Mouse (Mus musculus) heart, adult 8-10 months (tissue): ENCODE data around the gene Upk1b. TPM values are rescaled to one million over a fixed set of nuclear protein-coding genes. Genes with fewer than 3 reads are reported as not detected.
"Not testable (repeated sequence)": the region's sequence is repeated elsewhere in the genome, so short reads cannot be mapped to it uniquely, and the experiment has no call there.

Source experiments
- DNase-seq: peaks from one replicate; pipeline ENCODE4 v3.0.0; 2022; ENCODE audit warnings: low spot score
- total RNA-seq, 4 experiments: library from RNA; stranded (reverse); gene quantifications; 2 replicates each; pipeline ENCODE4 v1.2.4; 2022

Gene Upk1b
- total RNA-seq: 1 to 10 TPM; 2.8 to 6.2 (median 4.2) TPM

DNA sequence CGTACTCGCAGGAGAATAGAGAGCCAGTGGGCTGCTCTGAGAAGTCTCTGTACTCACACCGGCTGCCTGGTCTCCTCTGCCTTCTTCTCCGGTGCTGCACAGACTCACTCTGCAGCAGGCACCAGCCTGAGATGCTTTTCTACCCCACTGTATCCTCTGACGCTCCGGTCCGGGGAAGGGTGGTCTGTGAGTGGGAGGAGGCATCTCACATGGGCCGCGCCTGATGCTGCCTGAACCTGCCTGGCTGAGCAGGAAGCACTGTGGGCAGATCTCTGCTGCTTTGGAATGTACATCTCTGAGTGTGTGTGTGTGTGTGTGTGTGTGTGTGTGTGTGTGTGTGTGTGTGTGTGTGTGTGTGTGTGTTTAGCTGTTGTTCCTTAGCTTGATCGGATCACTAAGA lies at the start of gene Upk1b:
Upk1b (minus strand) TSS at position 238 of the 400 bp plus-strand sequence.
- no peak for DNase-seq

DNA sequence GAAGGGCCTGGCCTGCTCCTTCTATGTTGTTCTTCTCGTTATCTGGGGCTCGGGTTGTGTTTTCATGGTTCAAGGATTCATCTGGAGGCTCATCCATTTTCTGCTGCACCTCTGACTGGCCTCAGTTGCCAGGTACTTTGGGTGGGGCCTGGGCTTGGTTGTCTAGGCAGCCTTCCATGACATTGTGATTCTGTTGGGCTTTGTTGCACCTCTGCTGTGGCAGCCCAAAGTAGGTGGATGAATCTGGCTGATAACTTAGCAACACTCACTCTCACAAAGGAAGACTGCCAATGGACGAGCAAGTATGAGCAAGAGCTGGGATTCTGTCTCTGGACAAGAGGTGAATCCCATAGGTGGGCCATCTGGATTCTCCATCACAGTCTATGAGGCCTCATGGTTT lies 28.5 kb upstream of the Upk1b start, which contains the start of gene 4930435E12Rik:
4930435E12Rik (minus strand) TSS at position 101 of the 400 bp plus-strand sequence.
- DNase-seq: no peak

DNA sequence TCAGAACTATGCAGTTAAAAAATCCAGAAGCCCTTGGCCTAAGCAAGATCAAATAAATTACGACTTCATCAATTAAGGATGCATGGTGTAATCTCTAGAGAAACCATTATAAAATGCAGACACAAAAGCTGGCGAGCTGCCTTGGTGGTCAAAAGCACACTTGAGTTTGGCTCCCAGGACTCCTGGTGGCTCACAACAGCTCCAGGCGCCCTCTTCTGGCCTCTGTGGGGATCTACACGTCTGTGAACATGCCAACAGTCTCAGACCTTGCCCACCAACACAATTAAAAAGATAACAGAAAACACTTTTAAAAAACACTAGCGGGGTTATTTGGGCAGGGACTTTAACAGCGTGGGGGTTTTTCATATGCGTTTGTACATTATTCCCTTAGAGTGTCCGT lies 12.4 kb upstream of the Upk1b start:
- peak; percentile 70 for DNase-seq

DNA sequence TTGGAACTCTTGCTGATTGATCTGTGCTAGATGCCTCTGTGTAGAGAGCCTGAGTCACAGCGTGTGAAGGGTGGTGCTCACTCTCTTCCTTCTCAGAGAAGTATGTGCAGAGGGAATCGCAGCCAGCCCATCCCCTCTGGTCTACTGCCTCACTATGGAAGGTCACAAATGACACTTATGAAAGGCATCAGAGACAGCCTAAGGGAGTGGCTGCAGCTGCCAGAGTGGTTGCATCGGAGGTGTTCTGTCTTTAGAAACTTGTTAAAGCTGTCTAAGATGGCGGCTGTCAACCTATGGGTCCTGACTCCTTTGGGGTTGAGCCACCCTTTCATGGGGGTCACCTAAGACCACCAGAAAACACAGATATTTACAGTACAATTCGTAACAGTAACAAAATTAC lies 10.1 kb upstream of the Upk1b start:
- DNase-seq: no peak

DNA sequence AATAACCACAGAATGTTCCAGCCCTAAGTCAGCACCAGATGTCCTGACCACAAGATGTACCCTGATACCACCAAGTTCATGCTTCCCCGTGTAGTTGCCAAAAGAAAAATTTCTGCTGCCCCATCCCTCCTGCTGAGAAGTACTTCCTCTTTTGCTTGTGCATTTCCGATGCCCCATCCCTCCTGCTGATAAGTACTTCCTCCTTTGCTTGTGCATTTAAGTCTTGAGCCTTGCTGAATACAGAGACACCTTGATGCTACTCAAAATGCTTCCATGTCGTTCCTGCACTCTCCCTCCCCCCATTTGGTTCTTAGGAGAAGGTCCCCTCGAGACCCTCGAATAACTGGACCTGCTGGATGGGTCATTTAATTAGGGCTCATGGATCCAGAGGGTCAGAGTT lies 7.7 kb upstream of the Upk1b start:
- not testable (repeated sequence) for DNase-seq

DNA sequence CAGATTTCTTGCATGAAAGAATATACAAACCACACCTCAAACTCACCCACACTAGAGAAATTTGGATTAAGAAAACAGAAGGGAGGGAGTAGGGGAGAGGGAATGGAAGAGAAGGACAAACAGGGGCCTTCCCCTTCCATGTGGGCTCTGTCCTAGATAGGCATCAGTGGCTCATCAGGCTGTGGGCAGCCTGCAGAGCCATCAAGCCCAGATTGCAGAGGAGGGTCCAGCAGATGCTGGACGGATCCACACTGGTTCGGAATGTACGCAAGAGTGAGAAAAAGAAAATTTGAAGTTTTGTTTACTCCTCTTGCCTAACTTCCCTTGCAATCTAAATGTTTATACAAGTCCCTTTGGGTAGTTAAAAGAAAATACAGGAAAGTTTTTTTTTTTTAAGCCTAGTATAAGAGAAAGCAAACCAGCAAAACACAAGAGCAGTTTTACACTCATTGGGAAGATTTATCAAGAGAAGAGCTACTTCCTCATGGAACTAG lies 1.1 kb downstream of the Upk1b start:
- DNase-seq: no peak

DNA sequence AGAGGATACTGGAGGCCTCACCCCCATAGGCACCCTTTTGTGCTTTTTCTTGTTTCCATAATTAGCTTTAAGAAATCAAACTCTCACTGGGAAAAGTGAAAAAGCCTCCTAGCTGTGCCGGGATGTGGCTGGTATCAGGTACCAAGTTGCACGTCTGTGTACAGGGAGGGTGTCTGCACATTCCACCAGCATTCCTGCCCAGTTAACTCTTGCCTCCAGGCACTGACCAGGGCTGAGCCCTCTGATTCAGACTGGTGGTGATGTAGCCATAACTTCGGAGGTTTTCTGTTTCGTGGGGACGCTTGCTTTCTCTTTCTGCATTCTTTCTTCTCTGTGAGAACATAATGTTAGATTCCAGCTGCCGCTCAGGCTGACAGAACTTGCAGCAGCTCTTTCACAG lies 7.0 kb downstream of the Upk1b start:
- DNase-seq: no peak

DNA sequence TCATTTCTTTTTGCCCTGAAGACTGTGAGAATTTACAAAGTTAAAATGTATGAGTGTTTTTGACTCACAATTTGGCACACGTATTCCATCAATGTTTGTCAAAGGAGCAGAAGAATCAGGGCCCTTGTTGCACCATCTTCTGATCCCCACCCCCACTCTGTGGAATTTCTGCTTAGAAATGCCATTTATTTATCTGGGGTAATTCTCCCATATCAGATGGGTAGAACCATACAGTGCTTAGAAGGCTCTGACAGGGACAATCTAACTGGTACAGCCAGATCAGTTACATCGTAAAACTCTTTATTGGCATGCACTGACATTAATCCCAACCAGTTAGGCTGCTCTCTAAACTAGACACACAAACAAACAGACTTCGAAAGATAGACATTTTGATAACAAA lies 10.2 kb downstream of the Upk1b start:
- no peak for DNase-seq

DNA sequence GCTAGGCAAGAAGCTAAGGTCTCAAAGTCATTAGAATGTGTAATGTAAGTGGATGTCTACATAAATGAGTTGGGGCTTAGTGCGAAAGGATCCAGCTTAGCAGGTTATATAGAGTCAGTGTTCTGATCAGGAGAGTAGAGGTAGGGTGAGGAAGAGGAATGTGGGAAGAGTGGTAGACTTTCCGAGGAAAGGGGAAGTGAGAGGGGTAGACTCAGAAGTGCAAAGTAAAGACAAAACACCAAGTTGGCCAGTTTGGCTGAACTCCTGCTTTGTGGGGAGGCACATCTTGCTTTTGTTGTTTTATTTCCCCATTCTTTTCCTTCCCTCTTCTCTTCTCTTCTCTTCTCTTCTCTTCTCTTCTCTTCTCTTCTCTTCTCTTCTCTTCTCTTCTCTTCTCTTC lies 11.1 kb downstream of the Upk1b start:
- no peak for DNase-seq

DNA sequence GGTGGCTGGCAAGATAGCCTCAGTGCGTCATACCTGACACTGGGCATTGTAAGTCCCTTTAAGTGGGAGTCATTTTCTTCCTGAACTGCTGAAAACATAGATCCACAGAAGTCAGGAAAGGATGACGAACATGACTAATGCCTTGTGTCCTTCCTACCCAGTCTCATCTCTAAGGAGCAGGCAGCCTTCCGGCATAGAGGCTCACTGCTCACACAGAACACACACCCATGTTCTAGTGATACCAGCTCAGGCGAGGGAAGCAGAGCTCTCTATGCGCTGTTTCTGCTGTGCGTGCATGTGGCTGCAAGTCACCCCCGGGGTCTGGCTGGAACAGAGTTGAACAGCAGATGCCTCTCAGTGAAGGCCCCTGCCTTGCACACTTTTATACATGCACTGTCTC lies 14.8 kb downstream of the Upk1b start:
- DNase-seq: no peak

DNA sequence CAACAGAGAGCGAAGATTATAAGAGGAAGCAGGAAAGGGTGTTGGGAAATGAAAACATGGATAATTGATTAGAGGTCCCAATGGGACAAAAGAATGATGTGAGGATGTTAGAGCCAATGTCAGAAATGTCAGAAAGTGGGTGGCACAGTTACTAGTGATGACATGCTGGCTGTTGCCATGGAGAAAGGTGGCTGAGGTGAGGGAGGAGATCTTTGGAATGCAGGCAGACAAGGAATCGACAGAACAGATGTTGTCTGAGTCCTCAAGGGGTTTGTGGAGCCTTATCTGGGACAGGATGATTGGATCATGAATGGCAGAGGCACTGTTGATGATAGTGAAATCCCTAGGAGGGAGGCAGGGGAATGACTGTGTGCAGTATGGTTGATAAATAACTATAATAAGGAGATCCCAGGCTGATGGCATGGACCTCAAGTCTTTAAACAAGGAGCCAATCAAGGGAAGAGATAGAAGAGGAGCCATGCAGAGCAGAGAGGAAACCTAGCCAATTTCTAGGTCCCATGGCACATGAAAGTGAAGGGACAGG lies 17.5 kb downstream of the Upk1b start:
- DNase-seq: no peak

DNA sequence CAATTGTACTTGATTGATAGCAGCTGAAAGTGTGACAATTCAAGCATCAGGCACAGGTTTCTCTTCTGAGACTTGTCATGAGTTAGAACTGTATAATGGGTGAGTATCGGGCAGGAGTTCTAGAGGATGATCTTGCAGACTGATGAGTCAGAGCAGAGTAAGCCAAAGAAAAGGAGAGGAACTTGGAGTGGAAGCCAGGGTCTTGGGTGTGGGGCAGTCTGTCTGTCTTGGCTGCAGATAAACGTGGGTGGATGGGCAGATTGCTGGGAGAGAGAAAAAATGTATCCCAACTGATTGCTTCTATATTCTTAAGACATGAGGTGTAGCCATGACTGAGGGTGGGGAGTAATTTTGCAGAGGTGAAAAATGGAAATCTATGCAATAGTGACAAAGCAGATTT lies 18.2 kb downstream of the Upk1b start:
- no peak for DNase-seq

DNA sequence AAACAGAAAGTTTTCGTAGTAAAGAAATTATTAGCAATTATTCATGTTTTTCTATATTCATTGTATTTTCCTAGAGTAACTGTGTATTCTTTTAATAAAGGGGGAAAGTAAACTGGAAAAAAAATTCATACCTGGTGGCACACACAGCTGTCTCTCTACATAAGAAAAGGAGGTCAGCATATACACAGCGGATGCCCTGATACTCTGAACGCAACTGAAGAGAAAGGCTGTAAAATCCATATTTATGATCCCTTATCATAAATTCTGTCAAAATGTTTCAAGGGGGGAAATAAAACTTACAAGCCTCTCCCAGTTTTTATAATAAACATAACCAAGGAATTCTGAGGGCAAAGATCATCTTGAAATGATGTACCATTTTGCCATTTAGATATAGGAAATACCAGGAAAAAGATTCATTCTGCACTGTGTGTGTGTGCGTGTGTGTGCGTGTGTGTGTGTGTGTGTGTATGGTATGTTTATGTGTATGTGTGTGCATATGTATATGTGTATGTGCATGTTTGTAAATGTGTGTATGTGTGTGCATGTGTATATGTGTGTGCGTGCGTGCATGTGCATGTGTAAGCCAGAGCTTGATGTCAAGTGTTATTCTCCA lies 19.1 kb downstream of the Upk1b start:
- no peak for DNase-seq

DNA sequence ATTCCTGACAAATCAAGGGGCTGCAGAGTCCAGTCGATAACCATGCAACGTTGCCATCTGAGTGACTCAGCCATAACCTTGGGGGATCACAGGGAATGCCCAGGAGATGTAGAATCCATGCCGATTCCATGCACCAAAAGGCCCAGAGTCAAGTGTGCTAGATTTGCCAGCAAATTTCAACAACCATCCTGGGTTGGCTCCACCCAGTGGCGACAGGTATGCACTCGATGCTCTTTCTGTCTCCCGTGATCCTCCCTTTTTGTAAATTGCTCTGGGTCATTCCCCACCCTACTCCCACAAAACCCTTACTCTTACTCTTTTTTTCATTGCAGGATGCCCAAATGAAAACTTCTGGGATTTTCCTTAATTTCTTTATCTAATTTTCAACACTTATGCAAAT lies 23.8 kb downstream of the Upk1b start:
- DNase-seq: no peak

DNA sequence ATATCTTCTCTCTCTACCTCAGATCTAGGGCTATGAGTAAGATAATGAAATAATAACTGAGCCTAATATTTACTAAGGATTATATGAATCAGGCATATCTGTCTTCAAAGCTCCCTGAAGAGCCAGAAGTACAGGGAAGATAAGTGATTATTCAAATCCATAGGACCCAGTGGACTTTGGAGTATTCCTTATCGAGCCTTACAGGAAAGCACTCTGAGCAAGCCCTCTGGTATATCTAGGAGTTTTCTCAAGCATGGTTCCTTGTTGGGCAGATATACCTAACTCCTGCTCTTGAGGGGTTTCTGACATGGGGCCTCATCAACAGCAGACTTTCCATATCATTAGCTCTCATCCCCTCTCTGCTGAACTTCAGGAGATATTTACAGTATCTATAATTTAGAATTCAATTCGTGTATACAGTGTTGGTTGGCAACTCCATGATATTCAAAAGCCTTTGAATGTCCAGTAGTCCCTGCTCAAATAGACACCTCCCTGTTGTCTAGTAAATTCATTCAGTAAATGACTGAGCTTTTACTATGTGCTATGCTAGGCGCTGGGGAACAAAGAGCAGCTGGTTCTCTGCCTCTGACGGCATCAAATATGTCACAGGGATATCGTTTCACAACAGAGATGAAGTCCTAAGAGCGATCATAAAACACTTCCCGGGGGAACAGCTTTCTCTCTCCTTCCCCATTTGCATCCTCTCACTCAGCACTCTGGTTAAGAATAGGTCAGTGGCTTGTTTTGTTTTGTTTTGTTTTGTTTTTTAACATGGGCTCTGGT lies 25.0 kb downstream of the Upk1b start:
- DNase-seq: no peak

DNA sequence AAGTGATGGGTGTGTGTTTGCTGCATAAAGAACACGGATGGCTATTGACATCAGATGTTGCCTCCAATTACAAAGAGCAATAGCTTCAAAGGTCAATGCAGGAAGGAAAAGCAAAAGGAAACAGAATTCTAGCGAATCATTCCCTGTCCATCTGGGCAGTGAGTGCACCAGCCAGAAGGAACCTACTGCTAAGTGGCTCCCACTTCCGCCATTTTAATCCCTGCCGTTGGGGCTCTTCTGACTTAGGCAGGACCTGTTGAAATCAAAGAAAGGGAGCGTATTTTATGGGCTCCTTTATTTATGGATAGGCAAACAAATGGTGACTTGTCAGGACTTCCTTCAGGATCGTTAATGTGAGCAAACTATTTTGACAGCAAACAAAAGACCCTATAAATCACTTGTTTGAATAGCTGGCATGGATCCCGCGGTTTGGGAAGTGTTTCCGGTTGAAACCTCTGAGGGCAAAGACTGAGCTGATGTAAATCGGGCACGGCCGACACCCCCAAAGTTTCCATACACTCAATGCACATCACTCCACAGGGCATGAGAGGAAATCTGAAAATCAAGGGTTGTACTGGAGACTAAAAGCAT lies 27.1 kb downstream of the Upk1b start:
- DNase-seq: no peak

DNA sequence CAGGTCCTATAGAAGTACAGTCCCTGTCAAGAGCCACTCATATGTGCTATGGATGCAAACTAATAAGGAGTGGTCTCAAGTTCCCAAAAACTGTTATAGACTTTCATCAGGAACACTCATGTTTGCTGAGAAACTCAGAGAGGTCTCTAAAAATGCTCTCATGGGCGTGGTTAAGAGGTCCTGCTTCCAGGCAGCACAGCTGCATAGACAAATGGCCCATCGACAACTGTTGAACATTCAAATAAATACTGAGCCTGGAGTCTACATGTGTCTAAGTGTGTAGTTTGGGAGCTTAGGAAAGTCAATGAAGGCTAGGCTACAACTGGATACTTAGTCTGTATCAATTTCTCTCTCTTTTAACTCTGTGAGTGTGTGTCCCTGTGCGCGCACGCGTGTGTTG lies 29.0 kb downstream of the Upk1b start:
- no peak for DNase-seq

DNA sequence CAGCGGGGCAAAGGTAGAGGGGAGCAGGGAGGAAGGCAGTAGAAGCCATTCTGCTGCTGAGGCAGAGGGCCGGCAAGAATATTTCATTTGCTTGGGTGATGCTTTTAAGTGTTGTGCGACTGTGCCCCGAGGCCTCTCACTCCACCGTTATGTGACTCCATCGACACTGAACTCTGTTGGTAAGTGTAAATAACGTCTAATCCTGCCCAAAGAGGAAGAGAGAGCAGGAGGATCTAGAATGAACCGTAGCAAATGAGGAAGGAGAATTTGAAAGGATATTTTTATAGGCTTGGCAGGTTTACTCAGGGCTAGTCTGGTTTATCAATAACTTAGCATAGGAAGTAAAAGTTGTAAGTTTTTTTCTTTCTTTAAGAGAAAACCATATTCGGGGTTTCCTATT lies 30.6 kb downstream of the Upk1b start:
- no peak for DNase-seq

DNA sequence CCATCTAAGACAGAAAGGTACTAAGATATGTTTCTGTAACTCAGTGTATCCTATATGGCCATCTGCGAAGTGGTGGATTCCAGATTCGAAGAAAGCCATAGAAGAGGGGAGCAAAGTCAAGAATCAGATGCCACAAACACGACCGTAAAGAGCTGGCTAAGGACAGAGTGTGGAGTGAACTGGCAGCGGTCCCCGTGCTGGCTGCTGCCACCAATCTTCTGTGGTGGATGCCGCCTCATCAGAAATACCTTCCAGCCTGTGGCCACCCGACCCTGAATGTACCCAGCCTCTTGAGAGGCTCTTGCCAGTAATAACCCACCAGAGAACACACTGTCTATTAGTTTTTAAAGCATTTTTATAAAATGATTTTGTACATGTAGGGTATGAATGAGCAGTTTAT lies 31.7 kb downstream of the Upk1b start:
- no peak for DNase-seq

DNA sequence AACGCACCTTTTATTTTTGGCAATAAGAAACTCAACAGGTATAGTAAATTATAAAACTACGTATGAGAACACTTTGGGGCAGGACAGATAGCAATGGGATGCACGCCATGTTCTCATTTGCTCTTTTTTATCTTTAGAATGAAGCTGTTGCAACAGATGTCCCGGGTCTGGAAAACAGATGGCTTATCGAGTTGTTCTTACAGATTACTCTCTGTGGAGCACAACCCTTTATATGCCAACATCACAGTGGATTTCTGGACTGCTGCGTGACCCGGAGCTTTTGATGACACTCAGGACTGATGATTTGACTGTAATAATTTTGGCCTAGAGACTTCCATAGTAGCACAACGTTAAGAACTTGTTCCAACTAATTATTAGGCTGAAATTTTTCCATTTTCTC lies 32.4 kb downstream of the Upk1b start:
- DNase-seq: no peak

DNA sequence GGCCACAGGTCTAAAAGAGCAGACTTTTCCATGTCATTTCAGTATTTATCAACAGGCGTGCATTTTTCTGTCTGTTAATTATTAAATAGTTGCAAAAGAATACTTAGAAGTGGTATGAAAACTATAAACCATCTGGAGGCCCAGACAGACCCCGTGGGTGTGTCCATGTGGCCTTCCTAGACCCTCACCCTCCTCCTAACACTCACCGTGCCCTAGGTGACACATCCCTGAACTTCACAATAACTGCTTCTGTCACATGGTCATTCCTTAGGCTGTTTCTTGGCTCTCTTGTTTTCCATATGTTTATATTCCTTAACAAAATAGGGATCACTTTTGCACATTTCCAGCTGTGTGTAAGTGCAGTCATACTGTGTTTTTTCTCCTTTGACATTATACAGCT lies 33.5 kb downstream of the Upk1b start:
- DNase-seq: no peak

DNA sequence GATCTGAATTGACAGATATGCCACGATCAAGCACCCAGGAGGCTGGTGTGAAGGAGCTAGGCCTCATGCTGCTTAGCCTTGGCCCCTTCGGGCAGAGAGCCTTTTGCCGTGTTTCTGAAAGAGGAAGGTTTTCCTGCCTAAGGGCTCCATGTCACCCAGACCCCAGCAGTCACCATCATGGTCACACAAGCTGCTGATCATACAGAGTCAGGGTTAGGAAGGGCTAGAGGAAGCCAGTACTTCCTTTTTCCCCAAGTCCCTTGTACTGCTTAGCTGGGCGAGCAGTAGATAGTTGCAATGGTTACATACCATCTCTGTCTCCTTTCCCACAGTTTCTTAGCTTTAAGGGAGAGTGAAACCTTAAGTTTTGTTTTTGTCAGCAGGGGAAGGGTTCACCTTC lies 36.6 kb downstream of the Upk1b start:
- DNase-seq: no peak

DNA sequence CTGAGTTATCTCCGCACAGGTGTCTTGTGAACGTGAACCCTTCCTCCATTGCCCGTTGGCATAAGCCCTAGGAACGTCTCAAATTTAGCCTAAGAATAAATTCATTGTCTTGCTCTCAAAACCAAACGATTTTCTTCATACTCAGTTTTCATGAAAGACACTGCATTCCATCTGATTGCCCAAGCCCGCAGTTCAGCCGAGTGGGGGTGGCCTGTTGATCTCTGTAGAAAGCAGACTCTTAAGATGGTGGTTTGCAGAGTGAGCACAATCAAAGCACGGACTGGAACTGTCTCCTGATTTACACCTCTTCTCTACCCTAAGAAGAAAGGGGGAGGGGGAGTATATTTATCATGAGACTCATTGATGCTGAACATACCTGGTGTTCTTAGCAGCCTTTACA lies 37.7 kb downstream of the Upk1b start:
- no peak for DNase-seq
